Mouse (Mus musculus) lung, adult 2 months (tissue): Measurements from ENCODE around the gene Ppp2r3a.

ENCODE experiments used
- CTCF ChIP-seq: fragments of 200-500 bp; IDR thresholded peaks from 2 replicates; pipeline ENCODE4 v1.5.1; 2011; ENCODE audit warnings: mild to moderate bottlenecking, low read length, control low read depth; ENCODE audit not compliant: insufficient read depth
- POLR2A ChIP-seq: fragments of 200-500 bp; IDR thresholded peaks from 2 replicates; pipeline ENCODE4 v1.6.1; 2011; ENCODE audit warnings: low read depth, mild to moderate bottlenecking, control low read depth, low read length, borderline replicate concordance; ENCODE audit errors: extremely low read depth

DNA sequence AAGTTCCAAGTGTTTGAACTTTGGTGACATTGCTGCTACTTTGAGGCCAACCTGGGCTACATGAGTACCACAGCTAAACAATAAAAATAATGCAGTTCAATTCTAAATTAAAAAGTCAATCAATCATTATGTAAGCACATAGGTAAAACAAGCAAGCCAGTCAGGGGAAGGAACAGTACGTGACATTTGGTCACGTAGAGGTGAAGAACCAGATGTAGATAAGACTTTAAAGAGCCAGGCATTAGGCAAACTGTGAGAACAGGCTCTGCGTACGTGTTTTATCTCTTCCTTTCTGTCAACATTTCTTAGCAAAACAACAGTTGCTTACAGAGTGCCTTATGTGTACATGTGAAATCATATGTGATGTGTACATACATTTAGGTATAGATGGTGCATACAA, 946 bp upstream of the Ppp2r3a start:
- TF ChIP-seq CTCF: no peak
- TF ChIP-seq POLR2A: no peak
